Mouse (Mus musculus) heart, embryonic 10.5 days (tissue): ENCODE results near the gene Zfp324. TPM values are rescaled to one million over a fixed set of nuclear protein-coding genes. Genes with fewer than 3 reads are reported as not detected.

Experiments
- polyA plus RNA-seq: library from polyadenylated mRNA; unstranded; fragments of >200 nt; fragmentation: Nextera tagmentation; extraction: Ambion mirVana; gene quantifications from 2 replicates; pipeline ENCODE4 v1.2.1, GENCODE M21; 2016

Zfp324 gene
- polyA plus RNA-seq, 1 experiment from 2014 or later: 8.4 TPM

Other genes starting within 250 kb of the Zfp324 start
- not detected in 2 replicates for gene Vmn2r56, start 230.8 kb upstream of the Zfp324 start, polyA plus RNA-seq
- gene Zscan18, start 162.2 kb upstream of the Zfp324 start, polyA plus RNA-seq: 10.7 and 10.8 TPM in 2 replicates
- gene Zfp329, start 147.0 kb upstream of the Zfp324 start, polyA plus RNA-seq: 11.7 and 13.6 TPM in 2 replicates
- gene Zfp110, start 131.1 kb upstream of the Zfp324 start, polyA plus RNA-seq: 24.1 and 25.4 TPM in 2 replicates
- 3.1 TPM in 2 replicates for gene Zfp128, start 84.7 kb upstream of the Zfp324 start, polyA plus RNA-seq
- 12.9 and 14.8 TPM in 2 replicates for gene Zscan22, start 68.0 kb upstream of the Zfp324 start, polyA plus RNA-seq
- gene Rps5, start 43.5 kb upstream of the Zfp324 start, polyA plus RNA-seq: 662 and 793 TPM in 2 replicates
- gene Rnf225, start 38.4 kb upstream of the Zfp324 start, polyA plus RNA-seq: 1.1 TPM in 2 replicates
- 8.2 and 8.4 TPM in 2 replicates for gene Zfp446, start 12.0 kb downstream of the Zfp324 start, polyA plus RNA-seq
- gene Slc27a5, start 32.4 kb downstream of the Zfp324 start, polyA plus RNA-seq: not detected in 2 replicates
- 219 and 367 TPM in 2 replicates for gene Trim28, start 33.3 kb downstream of the Zfp324 start, polyA plus RNA-seq
- 18.2 and 20.8 TPM in 2 replicates for gene Zbtb45, start 44.2 kb downstream of the Zfp324 start, polyA plus RNA-seq
- gene Chmp2a, start 69.0 kb downstream of the Zfp324 start, polyA plus RNA-seq: 129 and 142 TPM in 2 replicates
- 159 and 189 TPM in 2 replicates for gene Ube2m, start 72.4 kb downstream of the Zfp324 start, polyA plus RNA-seq
- gene Mzf1, start 88.9 kb downstream of the Zfp324 start, polyA plus RNA-seq: 2.2 and 3.1 TPM in 2 replicates
- gene Vmn1r85, start 129.3 kb downstream of the Zfp324 start, polyA plus RNA-seq: not detected in 2 replicates
- not detected in 2 replicates for gene Vmn1r86, start 154.1 kb downstream of the Zfp324 start, polyA plus RNA-seq
- not detected in 2 replicates for gene Vmn1r87, start 174.3 kb downstream of the Zfp324 start, polyA plus RNA-seq
- gene Vmn1r88, start 193.7 kb downstream of the Zfp324 start, polyA plus RNA-seq: not detected in 2 replicates
- gene Vmn1r89, start 247.2 kb downstream of the Zfp324 start, polyA plus RNA-seq: not detected in 2 replicates